Mouse (Mus musculus): ENCODE results near the gene Fam81a. TPM values are rescaled to one million over a fixed set of nuclear protein-coding genes. Genes with fewer than 3 reads are reported as not detected.

Gene Fam81a
- polyA plus RNA-seq, 1 experiment from 2014 or later = 42.5 TPM

GRCm38 (mm10) chr9:70140871-70141796 is 1.2 kb downstream of the Fam81a start:
- peak; percentile 86 for ATAC-seq (replicated peaks; ENCODE audit: insufficient number of reproducible peaks, insufficient read depth, low FRiP score, low read depth)
- H3K4me2 ChIP-seq = peak overlapping the region; percentile 91
- H3K9me3 ChIP-seq (replicated peaks) = no peaks in the 10 kb centered on the region
- 0% methylated on average over 83 of the region's 87 CpGs for WGBS
- H3K4me3 ChIP-seq = peak overlapping the region; percentile 81
- peak overlapping the region; percentile 66 for H3K9ac ChIP-seq
- peaks cover 24% of the 10 kb centered on the region for H3K4me1 ChIP-seq (replicated peaks)
- peak overlapping the region; percentile 64 for H3K27ac ChIP-seq
- H3K36me3 ChIP-seq = no peaks in the 10 kb centered on the region
- peaks cover 10% of the 10 kb centered on the region; the same call in 1 of the 2 replicates for H3K27me3 ChIP-seq

- Histone ChIP-seq H3K36me3 (no peaks in the 10 kb centered on the region), H3K9me3 (replicated peaks) (no peaks in the 10 kb centered on the region), H3K4me1 (replicated peaks) (peaks cover 24% of the 10 kb centered on the region), H3K9ac (peak overlapping the region; percentile 66), H3K4me3 (peak overlapping the region; percentile 81), H3K27me3 (peaks cover 10% of the 10 kb centered on the region; the same call in 1 of the 2 replicates), H3K27ac (peak overlapping the region; percentile 64), H3K4me2 (peak overlapping the region; percentile 91)
- WGBS = 48% methylated on average over 4 of the region's 4 CpGs
- no peak for ATAC-seq (replicated peaks; ENCODE audit: insufficient number of reproducible peaks, insufficient read depth, low FRiP score, low read depth)
Measured at GRCm38 (mm10) chr9:70140340-70140739, 2.0 kb downstream of the Fam81a start.

GRCm38 (mm10) chr9:70139331-70139885 is 3.0 kb downstream of the Fam81a start:
- peaks cover 10% of the 10 kb centered on the region; the same call in 1 of the 2 replicates for H3K27me3 ChIP-seq
- peak overlapping the region; percentile 91 for H3K4me2 ChIP-seq
- H3K36me3 ChIP-seq = no peaks in the 10 kb centered on the region
- no peaks in the 10 kb centered on the region for H3K9me3 ChIP-seq (replicated peaks)
- H3K4me1 ChIP-seq (replicated peaks) = peaks cover 24% of the 10 kb centered on the region
- WGBS = 39% methylated on average over 7 of the region's 7 CpGs
- H3K9ac ChIP-seq = no peak overlapping the region
- H3K4me3 ChIP-seq = no peak overlapping the region
- H3K27ac ChIP-seq = peak overlapping the region; percentile 63
- no peak for ATAC-seq (replicated peaks; ENCODE audit: insufficient number of reproducible peaks, insufficient read depth, low FRiP score, low read depth)

GRCm38 (mm10) chr9:70138511-70138910 is 3.8 kb downstream of the Fam81a start:
- Histone ChIP-seq H3K36me3 (no peaks in the 10 kb centered on the region), H3K4me2 (no peak overlapping the region), H3K4me3 (no peak overlapping the region), H3K4me1 (replicated peaks) (peaks cover 24% of the 10 kb centered on the region), H3K27ac (no peak overlapping the region), H3K9ac (no peak overlapping the region), H3K9me3 (replicated peaks) (no peaks in the 10 kb centered on the region), H3K27me3 (peaks cover 10% of the 10 kb centered on the region; the same call in 1 of the 2 replicates)
- no peak for ATAC-seq (replicated peaks; ENCODE audit: insufficient number of reproducible peaks, insufficient read depth, low FRiP score, low read depth)
- 69% methylated on average over 7 of the region's 7 CpGs for WGBS

- Histone ChIP-seq H3K27ac (no peak overlapping the region), H3K4me1 (replicated peaks) (peaks cover 24% of the 10 kb centered on the region), H3K27me3 (peaks cover 10% of the 10 kb centered on the region; the same call in 1 of the 2 replicates), H3K9ac (no peak overlapping the region), H3K4me2 (no peak overlapping the region), H3K36me3 (no peaks in the 10 kb centered on the region), H3K9me3 (replicated peaks) (no peaks in the 10 kb centered on the region), H3K4me3 (no peak overlapping the region)
- ATAC-seq (replicated peaks; ENCODE audit: insufficient number of reproducible peaks, insufficient read depth, low FRiP score, low read depth) = no peak
- 86% methylated on average over 5 of the region's 5 CpGs for WGBS
Measured at GRCm38 (mm10) chr9:70137991-70138390, 4.4 kb downstream of the Fam81a start.

GRCm38 (mm10) chr9:70135186-70135585 is 7.2 kb downstream of the Fam81a start:
- no peaks in the 10 kb centered on the region for H3K9me3 ChIP-seq (replicated peaks)
- WGBS = 83% methylated on average over 1 of the region's 1 CpGs
- H3K36me3 ChIP-seq = no peaks in the 10 kb centered on the region

GRCm38 (mm10) chr9:70134716-70135115 is 7.6 kb downstream of the Fam81a start:
- Histone ChIP-seq H3K4me3 (no peak overlapping the region), H3K36me3 (no peaks in the 10 kb centered on the region), H3K9me3 (replicated peaks) (no peaks in the 10 kb centered on the region), H3K9ac (no peak overlapping the region), H3K4me1 (replicated peaks) (peaks cover 6% of the 10 kb centered on the region), H3K4me2 (no peak overlapping the region), H3K27ac (no peak overlapping the region), H3K27me3 (no peaks in the 10 kb centered on the region)
- no peak for ATAC-seq (replicated peaks; ENCODE audit: insufficient number of reproducible peaks, insufficient read depth, low FRiP score, low read depth)
- WGBS = 64% methylated on average over 5 of the region's 5 CpGs

More at GRCm38 (mm10) chr9:70135186-70135585, 7.2 kb downstream of the Fam81a start:
- Histone ChIP-seq H3K4me2 (no peak overlapping the region), H3K4me3 (no peak overlapping the region), H3K27ac (no peak overlapping the region), H3K27me3 (no peaks in the 10 kb centered on the region), H3K9ac (no peak overlapping the region), H3K4me1 (replicated peaks) (peaks cover 10% of the 10 kb centered on the region)
- no peak for ATAC-seq (replicated peaks; ENCODE audit: insufficient number of reproducible peaks, insufficient read depth, low FRiP score, low read depth)

GRCm38 (mm10) chr9:70134215-70134614 is 8.1 kb downstream of the Fam81a start:
- Histone ChIP-seq H3K9ac (no peak overlapping the region), H3K9me3 (replicated peaks) (no peaks in the 10 kb centered on the region), H3K27ac (no peak overlapping the region), H3K4me1 (replicated peaks) (peaks cover 1% of the 10 kb centered on the region; the same call in 1 of the 2 replicates), H3K4me2 (no peak overlapping the region), H3K4me3 (no peak overlapping the region), H3K36me3 (no peaks in the 10 kb centered on the region), H3K27me3 (no peaks in the 10 kb centered on the region)
- ATAC-seq (replicated peaks; ENCODE audit: insufficient number of reproducible peaks, insufficient read depth, low FRiP score, low read depth) = no peak
- 84% methylated on average over 9 of the region's 9 CpGs for WGBS

GRCm38 (mm10) chr9:70130786-70131185 is 11.6 kb downstream of the Fam81a start:
- Histone ChIP-seq H3K4me1 (replicated peaks) (no peaks in the 10 kb centered on the region), H3K27ac (no peak overlapping the region), H3K9me3 (replicated peaks) (no peaks in the 10 kb centered on the region), H3K27me3 (no peaks in the 10 kb centered on the region), H3K36me3 (no peaks in the 10 kb centered on the region), H3K9ac (no peak overlapping the region), H3K4me2 (no peak overlapping the region), H3K4me3 (no peak overlapping the region)
- ATAC-seq (replicated peaks; ENCODE audit: insufficient number of reproducible peaks, insufficient read depth, low FRiP score, low read depth) = no peak
- 91% methylated on average over 5 of the region's 5 CpGs for WGBS

GRCm38 (mm10) chr9:70111869-70112286 is 30.5 kb downstream of the Fam81a start:
- Histone ChIP-seq H3K9me3 (replicated peaks) (no peaks in the 10 kb centered on the region), H3K4me2 (peak overlapping the region; percentile 58), H3K4me1 (replicated peaks) (peaks cover 7% of the 10 kb centered on the region; the same call in 1 of the 2 replicates), H3K27ac (no peak overlapping the region), H3K4me3 (peak overlapping the region; percentile 31), H3K36me3 (no peaks in the 10 kb centered on the region), H3K9ac (no peak overlapping the region), H3K27me3 (no peaks in the 10 kb centered on the region)
- ATAC-seq (replicated peaks; ENCODE audit: insufficient number of reproducible peaks, insufficient read depth, low FRiP score, low read depth) = no peak
- WGBS = 12% methylated on average over 10 of the region's 10 CpGs

GRCm38 (mm10) chr9:70110871-70111270 is 31.5 kb downstream of the Fam81a start:
- no peaks in the 10 kb centered on the region for H3K36me3 ChIP-seq
- peaks cover 12% of the 10 kb centered on the region for H3K4me1 ChIP-seq (replicated peaks)
- no peaks in the 10 kb centered on the region for H3K27me3 ChIP-seq
- no peak overlapping the region for H3K4me3 ChIP-seq
- no peak overlapping the region for H3K4me2 ChIP-seq
- H3K9ac ChIP-seq = no peak overlapping the region
- ATAC-seq (replicated peaks; ENCODE audit: insufficient number of reproducible peaks, insufficient read depth, low FRiP score, low read depth) = no peak
- no peak overlapping the region for H3K27ac ChIP-seq
- H3K9me3 ChIP-seq (replicated peaks) = no peaks in the 10 kb centered on the region
- 58% methylated on average over 7 of the region's 7 CpGs for WGBS
